Mouse (Mus musculus) testis, postnatal 14 days (tissue): Measurements from ENCODE around the gene Hs2st1.

Experiments used
- DNase-seq: peaks from one replicate; pipeline ENCODE4 v3.0.0; 2021; ENCODE audit warnings: low spot score

The Hs2st1 gene

GRCm38 (mm10) chr3:144386446-144386845 is 183.5 kb downstream of the Hs2st1 start:
- no peak for DNase-seq

GRCm38 (mm10) chr3:144384648-144385047 is 185.3 kb downstream of the Hs2st1 start:
- DNase-seq, result no peak

- DNase-seq, result no peak
These were observed 188.5 kb downstream of the Hs2st1 start for GRCm38 (mm10) chr3:144381431-144381980.

- DNase-seq, result peak; percentile 68
These were observed 189.1 kb downstream of the Hs2st1 start for GRCm38 (mm10) chr3:144380921-144381320.

- DNase-seq, result no peak
These were observed 190.2 kb downstream of the Hs2st1 start for GRCm38 (mm10) chr3:144379801-144380200.
